In genomic region chr9:90408789-90409188, GRCm38 (mm10) we compare ENCODE assay signal across 13 mouse cellular contexts.
DNase-seq lines count a peak whose midpoint lies in the region; ATAC-seq and TF ChIP-seq lines count a peak whose summit lies in the region.
"Had no signal": no experiment of that assay in that cellular context is flagged by ENCODE, and none has a peak within 500 bp of the region (broad histone marks: within the 10 kb centered on the region; RNA-seq: fewer than 3 reads in every experiment).

No protein-coding gene starts in this region.

- ATAC-seq in forebrain, postnatal 0 days = no peak
- ATAC-seq in forebrain, embryonic 12.5 days (ENCODE audit: low FRiP score) = no peak
- ATAC-seq in CD4-positive, CD25-positive, alpha-beta regulatory T cell, adult 4 months = peak; percentile 70
- ATAC-seq in forebrain, embryonic 15.5 days (replicated peaks) = no peak
- ATAC-seq: intestine, embryonic 15.5 days had no signal

- no peaks in the 10 kb centered on the region for H3K4me1 ChIP-seq in forebrain, postnatal 0 days (ENCODE audit: insufficient read depth)
- H3K4me1 ChIP-seq in forebrain, embryonic 12.5 days = no peaks in the 10 kb centered on the region
- H3K4me1 ChIP-seq in forebrain, embryonic 15.5 days = no peaks in the 10 kb centered on the region
- H3K4me1 ChIP-seq: heart, embryonic 15.5 days; intestine, embryonic 15.5 days; limb, embryonic 10.5 days had no signal

- H3K9ac ChIP-seq in forebrain, postnatal 0 days = no peak overlapping the region
- no peak overlapping the region for H3K9ac ChIP-seq in forebrain, embryonic 12.5 days
- H3K9ac ChIP-seq in forebrain, embryonic 15.5 days (replicated peaks) = no peak overlapping the region
- H3K9ac ChIP-seq: heart, embryonic 15.5 days; intestine, embryonic 15.5 days had no signal

- DNase-seq in forebrain, postnatal 0 days = no peak
- DNase-seq in left cerebral cortex, adult 2 months (ENCODE audit: extremely low spot score in 1 of 2, low spot score in 2 of 2) = no peak
- DNase-seq in left cerebral cortex, postnatal 10 days (ENCODE audit: extremely low spot score in 1 of 2, low spot score in 2 of 2) = no peak
- DNase-seq in induced T-regulatory cell, adult 2 months (ENCODE audit: low read depth) = peak; percentile 41
- no peak for DNase-seq in embryo, embryonic 10 days (ENCODE audit: low spot score)
- DNase-seq: adrenal gland, postnatal 25 days had no signal

- H3K27me3 ChIP-seq in forebrain, postnatal 0 days (ENCODE audit: insufficient read depth, low read length) = no peaks in the 10 kb centered on the region
- no peaks in the 10 kb centered on the region for H3K27me3 ChIP-seq in forebrain, embryonic 12.5 days
- no peaks in the 10 kb centered on the region for H3K27me3 ChIP-seq in forebrain, embryonic 15.5 days
- H3K27me3 ChIP-seq: heart, embryonic 15.5 days; intestine, embryonic 15.5 days had no signal

- WGBS in forebrain, postnatal 0 days = 76% methylated on average over 2 of the region's 2 CpGs
- 65% methylated on average over 2 of the region's 2 CpGs for WGBS in forebrain, embryonic 12.5 days
- WGBS in forebrain, embryonic 15.5 days = 77% methylated on average over 2 of the region's 2 CpGs

- no peak overlapping the region for H3K4me2 ChIP-seq in forebrain, postnatal 0 days (ENCODE audit: low read depth)
- H3K4me2 ChIP-seq in forebrain, embryonic 12.5 days = no peak overlapping the region
- H3K4me2 ChIP-seq in forebrain, embryonic 15.5 days (replicated peaks) = no peak overlapping the region
- H3K4me2 ChIP-seq: heart, embryonic 15.5 days; intestine, embryonic 15.5 days had no signal

- TF ChIP-seq CTCF in forebrain, postnatal 0 days (IDR thresholded peaks at IDR 0.05; ENCODE audit: low read depth) = 0 out of 2 replicates have a peak, but pooled peaks have one; percentile 9
- TF ChIP-seq CTCF in left cerebral cortex, adult 2 months (IDR thresholded peaks at IDR 0.05) = peak; percentile 11; the same call in 1 of the 2 replicates

- H3K4me3 ChIP-seq in forebrain, postnatal 0 days (ENCODE audit: low read depth, low read length) = no peak overlapping the region
- no peak overlapping the region for H3K4me3 ChIP-seq in forebrain, embryonic 12.5 days (replicated peaks)
- no peak overlapping the region for H3K4me3 ChIP-seq in left cerebral cortex, adult 2 months
- H3K4me3 ChIP-seq in forebrain, embryonic 15.5 days = no peak overlapping the region
- H3K4me3 ChIP-seq: heart, embryonic 15.5 days; intestine, embryonic 15.5 days; limb, embryonic 10.5 days had no signal

- no peaks in the 10 kb centered on the region for H3K36me3 ChIP-seq in forebrain, postnatal 0 days (ENCODE audit: insufficient read depth)
- H3K36me3 ChIP-seq in forebrain, embryonic 12.5 days (replicated peaks) = no peaks in the 10 kb centered on the region
- H3K36me3 ChIP-seq in forebrain, embryonic 15.5 days = no peaks in the 10 kb centered on the region
- H3K36me3 ChIP-seq: heart, embryonic 15.5 days; intestine, embryonic 15.5 days; limb, embryonic 10.5 days had no signal

- intact Hi-C loops in left cerebral cortex, adult 2 months (cut with DNase I) = no loop called here
- intact Hi-C loops in left cerebral cortex, postnatal 10 days (cut with DNase I) = no loop called here

- H3K9me3 ChIP-seq in forebrain, postnatal 0 days (ENCODE audit: low read length) = no peaks in the 10 kb centered on the region
- no peaks in the 10 kb centered on the region for H3K9me3 ChIP-seq in forebrain, embryonic 12.5 days
- H3K9me3 ChIP-seq in forebrain, embryonic 15.5 days = no peaks in the 10 kb centered on the region
- H3K9me3 ChIP-seq: heart, embryonic 15.5 days; intestine, embryonic 15.5 days; limb, embryonic 10.5 days had no signal

- H3K27ac ChIP-seq in forebrain, postnatal 0 days (ENCODE audit: low read depth, low read length) = no peak overlapping the region
- H3K27ac ChIP-seq in forebrain, embryonic 12.5 days = no peak overlapping the region
- no peak overlapping the region for H3K27ac ChIP-seq in left cerebral cortex, adult 2 months
- H3K27ac ChIP-seq in forebrain, embryonic 15.5 days (replicated peaks) = no peak overlapping the region
- H3K27ac ChIP-seq: heart, embryonic 15.5 days; intestine, embryonic 15.5 days; limb, embryonic 10.5 days; macrophage had no signal
